Mouse (Mus musculus) stomach, embryonic 16.5 days (tissue): ENCODE measurements around the gene Btn1a1. TPM values are rescaled to one million over a fixed set of nuclear protein-coding genes. Genes with fewer than 3 reads are reported as not detected.

ENCODE experiments used
- ATAC-seq: fragments of 200-750 bp; cut with Nextera tagmentation; 2 replicates; pipeline ENCODE4 v1.8.0; 2017; ENCODE audit warnings: moderate number of reproducible peaks, moderate TSS enrichment; ENCODE audit not compliant: insufficient read depth, low FRiP score
- H3K27ac ChIP-seq: fragments of 300-500 bp; sonication (generic); 2 replicates; pipeline ENCODE4 v1.5.1; 2014; ENCODE audit warnings: low read length
- H3K27me3 ChIP-seq: fragments of 300-500 bp; sonication (generic); 2 replicates; pipeline ENCODE4 v1.6.1; 2014; ENCODE audit warnings: low read length, control low read depth, mixed read lengths; ENCODE audit not compliant: control insufficient read depth, insufficient read depth
- H3K36me3 ChIP-seq: fragments of 300-500 bp; sonication (generic); 2 replicates; pipeline ENCODE4 v1.6.1; 2014; ENCODE audit warnings: low read length; ENCODE audit not compliant: control insufficient read depth, insufficient read depth
- H3K4me1 ChIP-seq: fragments of 300-500 bp; sonication (generic); 2 replicates; pipeline ENCODE4 v1.6.1; 2014; ENCODE audit warnings: low read length, control low read depth, mixed read lengths; ENCODE audit not compliant: control insufficient read depth, insufficient read depth
- H3K4me2 ChIP-seq: fragments of 300-500 bp; sonication (generic); 2 replicates; pipeline ENCODE4 v1.6.1; 2014; ENCODE audit warnings: low read depth, low read length, mixed read lengths
- H3K4me3 ChIP-seq: fragments of 300-500 bp; sonication (generic); replicated peaks from 2 replicates; pipeline ENCODE4 v1.5.1; 2014; ENCODE audit warnings: mild to moderate bottlenecking, low read length
- H3K9ac ChIP-seq: fragments of 300-500 bp; sonication (generic); 2 replicates; pipeline ENCODE4 v1.6.1; 2014; ENCODE audit warnings: low read length
- H3K9me3 ChIP-seq: fragments of 300-500 bp; sonication (generic); replicated peaks from 2 replicates; pipeline ENCODE4 v1.6.1; 2016; ENCODE audit warnings: low read length, control low read depth; ENCODE audit not compliant: control insufficient read depth
- WGBS: fragments of 180-500 bp; shearing (Covaris S2); extraction: QIAGEN DNeasy Blood & Tissue Kit; methylation state at CpG from one replicate; pipeline ENCODE4 v1.1.7; 2014; 5-methylcytosine and 5-hydroxymethylcytosine counted together
- polyA plus RNA-seq: library from polyadenylated mRNA; unstranded; fragments of >200 nt; fragmentation: Nextera tagmentation; extraction: Ambion mirVana; gene quantifications from 2 replicates; pipeline ENCODE4 v1.2.1, GENCODE M21; 2015

Btn1a1 gene
- polyA plus RNA-seq, 1 experiment from 2014 or later = 0.22 TPM

GRCm38 (mm10) chr13:23436861-23437822, 28.6 kb downstream of the Btn1a1 start:
- Histone ChIP-seq H3K4me3 (peak overlapping the region; percentile 58), H3K27me3 (no peaks in the 10 kb centered on the region), H3K36me3 (no peaks in the 10 kb centered on the region), H3K4me1 (peaks cover 10% of the 10 kb centered on the region), H3K9me3 (no peaks in the 10 kb centered on the region), H3K27ac (peak overlapping the region; percentile 84), H3K9ac (peak overlapping the region; percentile 72), H3K4me2 (peak overlapping the region; percentile 75)
- WGBS = under 1% methylated on average over 32 of the region's 32 CpGs
- peak; percentile 17; the same call in 1 of the 2 replicates for ATAC-seq

- H3K9me3 ChIP-seq = no peaks in the 10 kb centered on the region
- WGBS = 2% methylated on average over 11 of the region's 11 CpGs
- H3K4me2 ChIP-seq = peak overlapping the region; percentile 74
- no peak for ATAC-seq
- H3K36me3 ChIP-seq = no peaks in the 10 kb centered on the region
- H3K4me3 ChIP-seq = peak overlapping the region; percentile 58
- no peak overlapping the region for H3K27ac ChIP-seq
- peaks cover 10% of the 10 kb centered on the region for H3K4me1 ChIP-seq
- H3K27me3 ChIP-seq = no peaks in the 10 kb centered on the region
- no peak overlapping the region for H3K9ac ChIP-seq
These were observed 29.5 kb downstream of the Btn1a1 start for GRCm38 (mm10) chr13:23436231-23436661.

GRCm38 (mm10) chr13:23435676-23436075, 30.0 kb downstream of the Btn1a1 start:
- Histone ChIP-seq H3K9me3 (no peaks in the 10 kb centered on the region), H3K4me2 (peak overlapping the region; percentile 74), H3K4me1 (peaks cover 10% of the 10 kb centered on the region), H3K36me3 (no peaks in the 10 kb centered on the region), H3K9ac (peak overlapping the region; percentile 70), H3K27me3 (no peaks in the 10 kb centered on the region), H3K4me3 (peak overlapping the region; percentile 58), H3K27ac (peak overlapping the region; percentile 27; the same call in 1 of the 2 replicates)
- WGBS = 3% methylated on average over 12 of the region's 12 CpGs
- ATAC-seq = no peak

- peak overlapping the region; percentile 74 for H3K4me2 ChIP-seq
- no peak overlapping the region for H3K27ac ChIP-seq
- 15% methylated on average over 4 of the region's 4 CpGs for WGBS
- H3K4me3 ChIP-seq = peak overlapping the region; percentile 58
- H3K36me3 ChIP-seq = no peaks in the 10 kb centered on the region
- H3K9me3 ChIP-seq = no peaks in the 10 kb centered on the region
- H3K9ac ChIP-seq = peak overlapping the region; percentile 70; the same call in 1 of the 2 replicates
- ATAC-seq = no peak
- no peaks in the 10 kb centered on the region for H3K27me3 ChIP-seq
- H3K4me1 ChIP-seq = peaks cover 10% of the 10 kb centered on the region
These were observed 30.5 kb downstream of the Btn1a1 start for GRCm38 (mm10) chr13:23435241-23435640.

- Histone ChIP-seq H3K4me3 (0 out of 2 replicates have a peak overlapping the region, but pooled peaks have one; percentile 5), H3K9ac (peak overlapping the region; percentile 12; the same call in 1 of the 2 replicates), H3K36me3 (no peaks in the 10 kb centered on the region), H3K4me1 (peaks cover 14% of the 10 kb centered on the region), H3K27me3 (no peaks in the 10 kb centered on the region), H3K9me3 (no peaks in the 10 kb centered on the region), H3K27ac (no peak overlapping the region), H3K4me2 (peak overlapping the region; percentile 29)
- 31% methylated on average over 7 of the region's 7 CpGs for WGBS
- no peak for ATAC-seq
These were observed 31.3 kb downstream of the Btn1a1 start for GRCm38 (mm10) chr13:23434426-23434825.

GRCm38 (mm10) chr13:23433801-23434200, 31.9 kb downstream of the Btn1a1 start:
- no peak for ATAC-seq
- H3K27ac ChIP-seq = no peak overlapping the region
- no peak overlapping the region for H3K4me2 ChIP-seq
- H3K9me3 ChIP-seq = no peaks in the 10 kb centered on the region
- H3K36me3 ChIP-seq = no peaks in the 10 kb centered on the region
- 62% methylated on average over 5 of the region's 5 CpGs for WGBS
- no peak overlapping the region for H3K9ac ChIP-seq
- no peak overlapping the region for H3K4me3 ChIP-seq
- H3K4me1 ChIP-seq = peaks cover 14% of the 10 kb centered on the region
- H3K27me3 ChIP-seq = no peaks in the 10 kb centered on the region

- H3K27ac ChIP-seq = peak overlapping the region; percentile 43
- peak overlapping the region; percentile 80 for H3K4me2 ChIP-seq
- peaks cover 13% of the 10 kb centered on the region for H3K4me1 ChIP-seq
- WGBS = 8% methylated on average over 5 of the region's 5 CpGs
- peak overlapping the region; percentile 68 for H3K4me3 ChIP-seq
- H3K27me3 ChIP-seq = no peaks in the 10 kb centered on the region
- no peaks in the 10 kb centered on the region for H3K36me3 ChIP-seq
- no peaks in the 10 kb centered on the region for H3K9me3 ChIP-seq
- H3K9ac ChIP-seq = peak overlapping the region; percentile 61; the same call in 1 of the 2 replicates
- ATAC-seq = no peak
These were observed 32.5 kb downstream of the Btn1a1 start for GRCm38 (mm10) chr13:23433206-23433605.

- under 1% methylated on average over 28 of the region's 28 CpGs for WGBS
- no peaks in the 10 kb centered on the region for H3K27me3 ChIP-seq
- H3K4me3 ChIP-seq = peak overlapping the region; percentile 68
- peak overlapping the region; percentile 80 for H3K4me2 ChIP-seq
- H3K9me3 ChIP-seq = no peaks in the 10 kb centered on the region
- peak overlapping the region; percentile 74 for H3K27ac ChIP-seq
- no peaks in the 10 kb centered on the region for H3K36me3 ChIP-seq
- H3K9ac ChIP-seq = peak overlapping the region; percentile 61
- peaks cover 13% of the 10 kb centered on the region for H3K4me1 ChIP-seq
- peak; percentile 93 for ATAC-seq
These were observed 33.0 kb downstream of the Btn1a1 start for GRCm38 (mm10) chr13:23432562-23433201.
